Mouse (Mus musculus): ENCODE results near the gene Jmjd7. TPM values are rescaled to one million over a fixed set of nuclear protein-coding genes. Genes with fewer than 3 reads are reported as not detected.

The Jmjd7 gene
- polyA plus RNA-seq, 1 experiment from 2014 or later = 19.5 TPM

DNA sequence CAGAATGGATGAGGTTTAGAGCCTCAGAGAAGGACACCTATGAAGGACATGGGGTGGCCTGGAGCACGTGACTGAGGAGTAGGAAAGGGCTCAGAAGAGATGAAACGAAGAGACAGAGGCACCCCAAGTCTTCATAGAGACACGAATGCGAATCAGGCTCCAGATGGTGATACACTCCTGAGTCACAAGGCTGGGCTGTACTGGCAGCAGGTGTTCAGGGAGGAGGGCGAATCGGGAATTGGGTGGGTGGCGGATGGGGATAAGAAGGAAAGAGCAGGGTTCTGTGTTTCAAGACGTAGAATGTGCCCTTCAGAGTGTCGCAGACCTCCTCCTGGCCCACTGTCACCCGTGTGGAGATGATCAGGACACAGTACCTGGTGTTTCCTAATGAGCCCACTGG, 38.0 kb downstream of the Jmjd7 start:
- WGBS = 94% methylated on average over 10 of the region's 10 CpGs

DNA sequence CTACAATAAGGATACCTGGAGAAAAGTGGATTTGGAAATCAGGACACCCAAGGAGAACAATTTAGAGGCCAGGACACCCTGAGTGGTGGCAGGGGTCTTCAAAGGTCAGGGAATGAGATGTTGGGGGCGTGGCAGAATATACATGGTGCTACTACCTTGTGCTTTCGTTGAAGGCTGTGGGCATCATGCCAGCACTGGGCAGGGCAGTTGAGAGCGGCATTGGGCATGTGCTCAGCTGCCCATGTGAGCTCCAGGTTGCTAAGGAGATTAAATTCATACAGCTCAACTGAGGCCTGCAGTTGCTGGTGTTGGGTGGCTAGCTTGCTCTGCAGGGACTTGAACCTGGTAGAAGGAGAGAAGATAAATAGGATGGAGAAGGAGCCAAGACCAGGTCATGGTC, 38.9 kb downstream of the Jmjd7 start:
- no peak overlapping the region for H3K9ac ChIP-seq
- no peak overlapping the region for H3K4me2 ChIP-seq
- ATAC-seq (ENCODE audit: low FRiP score, low read depth) = no peak
- no peaks in the 10 kb centered on the region for H3K36me3 ChIP-seq
- H3K27me3 ChIP-seq = no peaks in the 10 kb centered on the region; the same call in 1 of the 2 replicates
- no peak overlapping the region for H3K27ac ChIP-seq (replicated peaks)
- H3K4me3 ChIP-seq = no peak overlapping the region
- 79% methylated on average over 3 of the region's 3 CpGs for WGBS
- H3K4me1 ChIP-seq (replicated peaks) = 0 out of 2 replicates have a peak, but pooled peaks cover 7% of the 10 kb centered on the region
- no peaks in the 10 kb centered on the region for H3K9me3 ChIP-seq

More for the DNA sequence above, 38.0 kb downstream of the Jmjd7 start:
- Histone ChIP-seq H3K9me3 (no peaks in the 10 kb centered on the region), H3K4me3 (no peak overlapping the region), H3K4me1 (replicated peaks) (0 out of 2 replicates have a peak, but pooled peaks cover 7% of the 10 kb centered on the region), H3K9ac (no peak overlapping the region), H3K27ac (replicated peaks) (no peak overlapping the region), H3K36me3 (no peaks in the 10 kb centered on the region), H3K27me3 (no peaks in the 10 kb centered on the region; the same call in 1 of the 2 replicates), H3K4me2 (no peak overlapping the region)
- no peak for ATAC-seq (ENCODE audit: low FRiP score, low read depth)

DNA sequence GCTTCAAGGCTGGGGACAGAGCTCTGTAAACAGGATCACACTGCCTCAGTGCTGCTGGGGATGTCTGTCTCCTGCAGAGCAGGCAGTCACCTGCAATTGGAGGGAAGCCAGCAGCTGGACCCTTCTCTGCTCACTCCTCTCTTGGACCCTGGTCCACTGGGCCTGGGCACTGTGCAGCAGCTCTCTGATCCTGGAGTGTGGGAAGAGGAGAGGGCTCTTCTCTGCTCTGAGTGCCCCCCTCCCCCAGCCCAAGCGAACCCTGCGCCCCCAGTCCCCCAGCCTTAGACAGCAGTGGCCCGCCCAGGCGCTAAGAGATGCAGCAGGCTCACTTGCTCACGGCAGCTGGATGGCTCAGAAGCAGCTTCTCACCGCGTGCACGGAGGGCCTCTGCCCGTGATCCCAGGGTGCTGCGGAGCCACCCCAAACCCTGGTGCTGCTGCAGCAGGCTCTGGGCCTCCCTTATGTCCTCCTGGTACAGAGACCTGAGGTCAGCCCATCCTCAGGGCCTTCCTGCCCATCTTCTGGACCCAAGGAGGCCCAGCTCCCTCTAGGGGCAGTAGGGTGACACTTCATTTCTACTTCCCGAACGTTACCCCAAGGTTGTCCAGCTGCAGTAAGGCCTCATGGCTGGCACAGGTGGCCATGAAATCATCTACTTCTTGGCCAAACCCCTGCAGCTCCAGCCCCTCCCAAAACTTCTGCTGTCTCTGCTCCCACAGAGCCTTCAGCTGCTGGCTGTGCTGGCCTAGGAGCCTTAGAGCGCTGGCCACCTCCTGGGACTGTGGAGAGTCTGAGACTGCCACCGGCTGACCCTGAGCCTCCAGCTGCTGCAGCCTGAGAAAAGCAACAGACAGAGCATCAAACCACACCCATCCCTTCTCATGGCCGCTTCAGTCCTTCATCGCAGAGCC, 41.5 kb downstream of the Jmjd7 start:
- Histone ChIP-seq H3K27me3 (no peaks in the 10 kb centered on the region; the same call in 1 of the 2 replicates), H3K4me1 (replicated peaks) (0 out of 2 replicates have a peak, but pooled peaks cover 7% of the 10 kb centered on the region), H3K9ac (no peak overlapping the region), H3K4me3 (no peak overlapping the region), H3K4me2 (no peak overlapping the region), H3K27ac (replicated peaks) (no peak overlapping the region), H3K9me3 (no peaks in the 10 kb centered on the region), H3K36me3 (no peaks in the 10 kb centered on the region)
- 39% methylated on average over 16 of the region's 16 CpGs for WGBS
- ATAC-seq (ENCODE audit: low FRiP score, low read depth) = peak; percentile 49; the same call in 1 of the 2 replicates

DNA sequence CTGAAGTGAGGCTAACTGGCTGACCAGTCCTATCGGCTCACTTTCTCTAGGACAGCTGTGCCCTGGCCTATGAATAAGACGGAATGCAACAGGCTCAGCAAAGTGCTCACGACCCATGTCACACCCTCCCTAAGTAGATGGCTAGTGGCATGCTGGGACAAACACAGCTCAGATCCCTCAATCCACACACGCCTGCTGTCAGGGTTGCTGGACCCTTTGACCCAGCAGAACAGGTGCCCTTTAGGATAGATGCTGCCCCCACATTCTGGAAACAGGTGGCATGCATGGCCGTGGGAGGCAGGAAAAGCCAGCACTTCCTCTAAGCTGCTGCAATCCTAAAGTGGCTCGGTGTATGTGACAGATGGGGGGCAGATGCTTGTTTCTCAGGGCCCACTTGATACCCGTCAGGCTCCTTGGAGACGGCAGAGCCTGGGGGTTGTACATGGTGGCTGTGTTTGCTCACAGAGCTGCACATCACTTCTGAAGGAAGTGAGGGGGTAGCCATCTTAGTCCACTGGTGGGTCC, 42.2 kb downstream of the Jmjd7 start:
- H3K27ac ChIP-seq (replicated peaks) = no peak overlapping the region
- H3K4me2 ChIP-seq = no peak overlapping the region
- no peak overlapping the region for H3K4me3 ChIP-seq
- no peak for ATAC-seq (ENCODE audit: low FRiP score, low read depth)
- WGBS = 65% methylated on average over 8 of the region's 8 CpGs
- 0 out of 2 replicates have a peak, but pooled peaks cover 7% of the 10 kb centered on the region for H3K4me1 ChIP-seq (replicated peaks)
- no peak overlapping the region for H3K9ac ChIP-seq
- peaks cover under 1% of the 10 kb centered on the region; the same call in 1 of the 2 replicates for H3K27me3 ChIP-seq
- no peaks in the 10 kb centered on the region for H3K36me3 ChIP-seq
- H3K9me3 ChIP-seq = no peaks in the 10 kb centered on the region

DNA sequence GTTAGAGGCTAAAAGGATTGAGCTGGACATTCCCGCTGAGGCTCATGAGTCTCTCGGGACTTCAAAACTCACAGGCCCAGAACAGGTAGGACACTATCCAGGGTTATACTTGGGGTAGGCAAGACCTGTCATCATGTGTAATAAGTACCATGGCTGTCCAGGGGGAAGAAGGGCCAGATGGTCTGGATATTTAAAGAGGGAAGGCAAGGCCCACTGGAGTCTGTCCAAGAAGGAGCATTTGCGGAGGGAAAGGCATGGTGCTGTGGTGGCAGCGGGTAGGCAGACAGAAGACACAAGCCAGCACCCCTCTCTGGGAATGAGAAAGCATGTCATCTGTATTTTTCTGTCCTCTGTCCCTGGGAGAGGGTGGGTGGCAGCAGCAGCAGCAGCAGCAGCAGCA, 46.8 kb downstream of the Jmjd7 start:
- 88% methylated on average over 4 of the region's 4 CpGs for WGBS
- no peaks in the 10 kb centered on the region for H3K36me3 ChIP-seq

DNA sequence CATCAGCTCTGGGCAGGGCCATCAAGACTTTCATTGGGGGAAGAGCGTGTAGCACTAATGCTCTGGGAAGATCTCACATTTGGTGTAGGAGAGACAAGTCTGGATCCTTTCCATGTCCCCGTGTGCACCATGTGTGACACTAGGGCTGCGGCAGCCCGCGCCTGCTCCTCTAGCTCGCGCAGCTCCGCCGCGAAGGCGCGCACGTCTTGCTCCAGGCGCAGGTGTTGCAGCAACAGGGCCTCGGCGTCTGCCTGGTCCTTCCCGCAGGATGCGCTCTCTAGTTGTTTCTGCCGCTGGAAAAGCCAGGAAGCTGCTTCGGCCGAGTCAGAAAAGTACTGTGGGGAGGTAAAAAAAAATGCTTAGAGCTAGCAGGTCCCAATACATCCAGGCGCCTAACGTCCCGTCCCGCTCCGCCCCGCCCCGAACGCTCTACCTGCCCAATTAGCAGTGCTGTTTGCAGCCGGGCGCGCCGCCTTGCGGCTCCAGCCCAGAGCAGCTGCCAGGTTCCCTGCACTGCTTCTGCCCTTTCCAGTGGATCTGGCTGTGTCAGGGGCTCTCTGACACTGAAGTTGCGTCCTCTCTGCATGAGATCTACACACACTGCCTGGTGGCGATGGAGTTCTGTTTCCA, 48.9 kb downstream of the Jmjd7 start:
- no peak overlapping the region for H3K27ac ChIP-seq (replicated peaks)
- H3K36me3 ChIP-seq = no peaks in the 10 kb centered on the region
- peaks cover 24% of the 10 kb centered on the region for H3K27me3 ChIP-seq
- H3K9me3 ChIP-seq = no peaks in the 10 kb centered on the region
- H3K4me1 ChIP-seq (replicated peaks) = peaks cover 10% of the 10 kb centered on the region
- peak overlapping the region; percentile 44 for H3K4me3 ChIP-seq
- peak; percentile 80; the same call in 1 of the 2 replicates for ATAC-seq (ENCODE audit: low FRiP score, low read depth)
- 2% methylated on average over 36 of the region's 36 CpGs for WGBS
- H3K9ac ChIP-seq = peak overlapping the region; percentile 36
- peak overlapping the region; percentile 74 for H3K4me2 ChIP-seq

More for the DNA sequence above, 46.8 kb downstream of the Jmjd7 start:
- no peak overlapping the region for H3K9ac ChIP-seq
- no peaks in the 10 kb centered on the region for H3K9me3 ChIP-seq
- H3K4me2 ChIP-seq = no peak overlapping the region
- H3K27me3 ChIP-seq = peaks cover 24% of the 10 kb centered on the region
- peaks cover 12% of the 10 kb centered on the region for H3K4me1 ChIP-seq (replicated peaks)
- H3K4me3 ChIP-seq = no peak overlapping the region
- ATAC-seq (ENCODE audit: low FRiP score, low read depth) = no peak
- H3K27ac ChIP-seq (replicated peaks) = no peak overlapping the region

Small RNA genes within 50 kb of the gene (microRNA-seq; reads per million reads assigned to microRNA genes)
- not detected for gene Mir7665

Other genes starting within 250 kb of the Jmjd7 start
- gene Rpap1, start 239.9 kb upstream of the Jmjd7 start, polyA plus RNA-seq (2015; fragmentation: Nextera tagmentation; extraction: Ambion mirVana) = 18.6 and 19.6 TPM in 2 replicates
- gene Tyro3, start 229.8 kb upstream of the Jmjd7 start, polyA plus RNA-seq (2015; fragmentation: Nextera tagmentation; extraction: Ambion mirVana) = 27.1 and 27.7 TPM in 2 replicates
- gene Mga, start 130.3 kb upstream of the Jmjd7 start, polyA plus RNA-seq (2015; fragmentation: Nextera tagmentation; extraction: Ambion mirVana) = 23.9 and 24.3 TPM in 2 replicates
- 7.2 and 9.8 TPM in 2 replicates for gene Mapkbp1, start 54.8 kb upstream of the Jmjd7 start, polyA plus RNA-seq (2015; fragmentation: Nextera tagmentation; extraction: Ambion mirVana)
- 4.8 and 6.1 TPM in 2 replicates for gene Gm28042, start within 50 bp of the Jmjd7 start, polyA plus RNA-seq (2015; fragmentation: Nextera tagmentation; extraction: Ambion mirVana)
- 3.3 and 3.6 TPM in 2 replicates for gene Pla2g4b, start 5.9 kb downstream of the Jmjd7 start, polyA plus RNA-seq (2015; fragmentation: Nextera tagmentation; extraction: Ambion mirVana)
- 18.9 and 19.8 TPM in 2 replicates for gene Ehd4, start 127.1 kb downstream of the Jmjd7 start, polyA plus RNA-seq (2015; fragmentation: Nextera tagmentation; extraction: Ambion mirVana)
- 4.7 and 4.8 TPM in 2 replicates for gene Pla2g4e, start 217.9 kb downstream of the Jmjd7 start, polyA plus RNA-seq (2015; fragmentation: Nextera tagmentation; extraction: Ambion mirVana)